Mouse (Mus musculus) forebrain, embryonic 13.5 days (tissue): ENCODE measurements around the gene Slc39a2. TPM values are rescaled to one million over a fixed set of nuclear protein-coding genes. Genes with fewer than 3 reads are reported as not detected.

Experiments used
- ATAC-seq: fragments of 200-750 bp; cut with Nextera tagmentation; 2 replicates; pipeline ENCODE4 v1.8.0; 2017
- H3K27ac ChIP-seq: fragments of 300-500 bp; sonication (generic); 2 replicates; pipeline ENCODE4 v1.5.1; 2015; ENCODE audit warnings: inconsistent platforms, mild to moderate bottlenecking, moderate library complexity
- H3K27me3 ChIP-seq: fragments of 300-500 bp; sonication (generic); 2 replicates; pipeline ENCODE4 v1.6.1; 2015; ENCODE audit warnings: mild to moderate bottlenecking, inconsistent platforms
- H3K36me3 ChIP-seq: fragments of 300-500 bp; sonication (generic); 2 replicates; pipeline ENCODE4 v1.6.1; 2015; ENCODE audit warnings: mild to moderate bottlenecking, inconsistent platforms; ENCODE audit not compliant: poor library complexity, severe bottlenecking
- H3K4me1 ChIP-seq: fragments of 300-500 bp; sonication (generic); 2 replicates; pipeline ENCODE4 v1.6.1; 2015; ENCODE audit warnings: inconsistent platforms
- H3K4me2 ChIP-seq: fragments of 300-500 bp; sonication (generic); 2 replicates; pipeline ENCODE4 v1.6.1; 2015; ENCODE audit warnings: inconsistent platforms, mild to moderate bottlenecking, moderate library complexity
- H3K4me3 ChIP-seq: fragments of 300-500 bp; sonication (generic); 2 replicates; pipeline ENCODE4 v1.5.1; 2015; ENCODE audit warnings: mild to moderate bottlenecking, inconsistent platforms
- H3K9ac ChIP-seq: fragments of 300-500 bp; sonication (generic); 2 replicates; pipeline ENCODE4 v1.6.1; 2015; ENCODE audit warnings: mild to moderate bottlenecking, inconsistent platforms
- H3K9me3 ChIP-seq: fragments of 300-500 bp; sonication (generic); replicated peaks from 2 replicates; pipeline ENCODE4 v1.6.1; 2016; ENCODE audit warnings: inconsistent platforms
- WGBS: fragments of 180-500 bp; shearing (Covaris S2); methylation state at CpG from one replicate; pipeline ENCODE4 v1.1.7; 2015; 5-methylcytosine and 5-hydroxymethylcytosine counted together
- polyA plus RNA-seq: library from polyadenylated mRNA; unstranded; fragments of >200 nt; fragmentation: Nextera tagmentation; extraction: Ambion mirVana; gene quantifications from 2 replicates; pipeline ENCODE4 v1.2.1, GENCODE M21; 2015

The Slc39a2 gene
- polyA plus RNA-seq, 1 experiment from 2014 or later = 1.3 TPM

DNA sequence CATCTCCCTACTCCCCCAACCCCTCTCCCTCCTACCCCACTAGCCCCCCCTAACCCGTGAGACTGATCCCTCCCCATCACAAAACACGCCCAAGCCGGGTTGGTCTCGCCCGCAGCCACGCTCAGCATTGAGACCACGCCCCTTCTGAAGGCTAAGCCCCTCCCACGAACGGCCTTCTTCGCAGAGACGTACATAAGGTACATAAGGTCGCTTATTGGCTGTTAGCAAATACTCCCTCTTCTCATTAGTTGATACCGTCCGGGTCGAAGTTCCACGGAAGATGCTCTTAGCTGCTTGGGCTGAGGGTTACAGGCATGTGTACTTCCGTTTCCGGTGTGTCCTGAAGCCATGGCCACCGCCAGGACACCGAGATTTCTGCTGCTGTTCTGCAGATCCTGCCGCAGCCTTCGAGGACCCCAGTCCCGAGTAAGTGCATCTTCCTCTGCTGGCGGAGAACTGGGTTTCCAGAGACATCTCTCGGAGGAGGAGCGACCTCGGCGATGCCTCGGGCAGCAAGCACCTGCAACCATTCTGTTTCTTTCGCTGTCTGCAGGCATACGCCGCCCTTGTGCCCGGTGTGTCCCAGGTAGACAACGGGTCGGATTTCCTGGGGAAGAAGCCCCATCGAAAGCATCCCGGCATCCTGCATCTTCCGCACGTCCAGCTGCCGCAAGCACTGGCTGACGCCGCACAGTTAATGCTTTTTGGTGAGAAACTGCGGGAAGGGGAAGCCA lies 7.9 kb upstream of the Slc39a2 start, which contains the start of gene Mettl17:
Mettl17 (plus strand) TSS at position 245 of the 734 bp plus-strand sequence.
- Histone ChIP-seq H3K27me3 (no peaks in the 10 kb centered on the region), H3K27ac (peak within 1 kb of the TSS; percentile 78), H3K4me1 (peaks cover 18% of the 10 kb centered on the region), H3K9me3 (no peaks in the 10 kb centered on the region), H3K36me3 (peaks cover 32% of the 10 kb centered on the region), H3K9ac (peak within 1 kb of the TSS; percentile 79), H3K4me3 (peak within 1 kb of the TSS; percentile 73), H3K4me2 (peak within 1 kb of the TSS; percentile 82)
- peak; percentile 99 for ATAC-seq
- WGBS = under 1% methylated on average over 43 of the region's 43 CpGs

DNA sequence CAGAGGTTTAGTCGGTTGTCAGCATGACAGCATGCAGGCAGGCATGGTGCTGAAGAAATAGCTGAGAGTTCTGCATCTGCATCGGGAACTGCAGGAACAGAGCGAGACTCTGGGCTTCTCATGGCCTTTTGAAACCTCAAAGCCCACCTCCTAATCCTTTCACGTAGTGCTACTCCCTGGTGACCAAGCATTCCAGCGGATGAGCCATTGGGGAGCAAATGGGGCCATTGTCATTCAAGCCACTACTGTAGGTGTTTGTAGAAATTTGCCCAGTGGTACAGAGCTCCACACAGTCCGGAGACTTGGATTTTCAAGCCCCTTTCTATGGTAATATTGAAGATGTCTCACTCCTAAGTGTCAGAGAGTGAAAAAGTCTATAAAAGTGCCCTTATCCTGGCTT lies 6.6 kb upstream of the Slc39a2 start:
- 45% methylated on average over 6 of the region's 6 CpGs for WGBS
- H3K36me3 ChIP-seq = peaks cover 45% of the 10 kb centered on the region

GRCm38 (mm10) chr14:51889833-51890232 lies 2.9 kb upstream of the Slc39a2 start:
- H3K4me3 ChIP-seq = no peak overlapping the region
- H3K27ac ChIP-seq = no peak overlapping the region
- H3K9ac ChIP-seq = no peak overlapping the region
- ATAC-seq = no peak
- no peaks in the 10 kb centered on the region for H3K9me3 ChIP-seq
- peaks cover 18% of the 10 kb centered on the region for H3K4me1 ChIP-seq
- WGBS = 92% methylated on average over 6 of the region's 6 CpGs
- no peak overlapping the region for H3K4me2 ChIP-seq
- peaks cover 78% of the 10 kb centered on the region for H3K36me3 ChIP-seq
- H3K27me3 ChIP-seq = no peaks in the 10 kb centered on the region

More for the DNA sequence above, 6.6 kb upstream of the Slc39a2 start:
- peaks cover 18% of the 10 kb centered on the region for H3K4me1 ChIP-seq
- no peak for ATAC-seq
- H3K4me2 ChIP-seq = peak overlapping the region; percentile 82
- no peak overlapping the region for H3K27ac ChIP-seq
- no peaks in the 10 kb centered on the region for H3K9me3 ChIP-seq
- H3K4me3 ChIP-seq = peak overlapping the region; percentile 73; the same call in 1 of the 2 replicates
- no peaks in the 10 kb centered on the region for H3K27me3 ChIP-seq
- H3K9ac ChIP-seq = no peak overlapping the region; the same call in 1 of the 2 replicates

GRCm38 (mm10) chr14:51893094-51893794 lies 555 bp downstream of the Slc39a2 start:
- Histone ChIP-seq H3K36me3 (peaks cover 67% of the 10 kb centered on the region), H3K27ac (no peak overlapping the region), H3K9me3 (no peaks in the 10 kb centered on the region), H3K4me3 (no peak overlapping the region), H3K4me1 (no peaks in the 10 kb centered on the region), H3K27me3 (no peaks in the 10 kb centered on the region), H3K9ac (0 out of 2 replicates have a peak overlapping the region, but pooled peaks have one; percentile 5), H3K4me2 (no peak overlapping the region)
- no peak for ATAC-seq
- WGBS = 23% methylated on average over 10 of the region's 10 CpGs

DNA sequence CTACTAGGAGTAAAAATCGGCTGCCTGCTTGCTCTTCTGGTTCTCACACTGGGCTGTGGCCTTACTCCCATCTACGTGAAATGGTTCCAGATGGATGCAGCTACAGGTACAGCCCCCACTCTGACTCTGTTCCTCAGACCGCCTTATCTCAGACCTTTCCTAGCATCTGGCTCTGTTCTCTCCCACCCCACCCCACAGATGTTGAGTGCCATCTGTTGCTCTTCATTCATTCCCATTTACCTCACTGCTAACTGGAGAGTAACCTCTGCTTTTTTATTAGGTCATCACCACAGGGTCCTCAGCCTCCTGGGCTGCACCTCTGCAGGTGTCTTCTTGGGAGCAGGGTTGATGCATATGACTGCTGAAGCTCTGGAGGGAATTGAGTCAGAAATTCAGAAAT lies 1.1 kb downstream of the Slc39a2 start:
- no peaks in the 10 kb centered on the region for H3K9me3 ChIP-seq
- no peak overlapping the region for H3K27ac ChIP-seq
- no peak for ATAC-seq
- no peaks in the 10 kb centered on the region for H3K4me1 ChIP-seq
- no peak overlapping the region for H3K4me3 ChIP-seq
- H3K36me3 ChIP-seq = peaks cover 61% of the 10 kb centered on the region
- H3K4me2 ChIP-seq = no peak overlapping the region
- 0 out of 2 replicates have a peak overlapping the region, but pooled peaks have one; percentile 5 for H3K9ac ChIP-seq
- WGBS = 66% methylated on average over 3 of the region's 3 CpGs
- H3K27me3 ChIP-seq = no peaks in the 10 kb centered on the region

DNA sequence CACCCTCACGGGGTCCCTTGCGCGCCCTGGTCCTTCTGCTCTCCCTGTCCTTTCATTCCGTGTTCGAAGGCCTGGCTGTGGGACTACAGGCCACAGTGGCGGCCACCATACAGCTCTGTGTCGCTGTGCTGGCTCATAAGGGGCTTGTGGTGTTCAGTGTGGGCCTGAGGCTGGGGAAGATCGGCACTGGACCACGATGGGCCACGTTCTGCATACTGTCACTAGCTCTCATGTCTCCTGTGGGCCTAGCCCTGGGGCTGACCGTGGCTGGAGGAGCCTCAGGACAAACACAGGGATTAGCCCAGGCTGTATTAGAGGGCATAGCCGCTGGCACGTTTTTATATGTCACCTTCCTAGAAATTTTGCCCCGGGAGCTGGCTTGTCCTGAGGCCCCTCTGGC lies 2.4 kb downstream of the Slc39a2 start:
- Histone ChIP-seq H3K4me3 (no peak overlapping the region), H3K9ac (no peak overlapping the region), H3K9me3 (no peaks in the 10 kb centered on the region), H3K4me1 (no peaks in the 10 kb centered on the region), H3K36me3 (peaks cover 49% of the 10 kb centered on the region), H3K27me3 (no peaks in the 10 kb centered on the region), H3K27ac (no peak overlapping the region), H3K4me2 (no peak overlapping the region)
- 78% methylated on average over 14 of the region's 14 CpGs for WGBS
- no peak for ATAC-seq

DNA sequence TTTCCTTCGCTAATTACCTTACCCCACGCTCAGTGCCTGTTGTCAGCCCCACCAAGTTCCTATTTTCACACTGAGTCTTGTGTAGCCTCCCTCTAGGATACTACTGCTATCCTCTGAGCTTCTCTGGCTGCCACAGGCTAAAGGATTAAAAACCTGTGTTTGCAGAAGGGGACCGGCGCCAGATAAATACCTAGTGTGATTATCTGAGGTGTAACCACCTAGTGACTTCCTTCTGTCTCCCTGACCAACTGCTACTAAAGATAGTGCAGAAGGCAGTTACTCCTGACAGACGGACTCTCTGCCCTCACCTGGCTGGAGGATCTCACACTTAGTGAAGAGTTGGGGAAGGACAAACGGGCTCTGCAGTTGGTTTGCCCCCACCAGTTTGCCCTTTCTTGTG lies 3.3 kb downstream of the Slc39a2 start:
- H3K4me2 ChIP-seq = no peak overlapping the region
- no peaks in the 10 kb centered on the region for H3K27me3 ChIP-seq
- no peaks in the 10 kb centered on the region for H3K4me1 ChIP-seq
- H3K9me3 ChIP-seq = no peaks in the 10 kb centered on the region
- H3K9ac ChIP-seq = no peak overlapping the region
- H3K4me3 ChIP-seq = no peak overlapping the region
- 89% methylated on average over 6 of the region's 6 CpGs for WGBS
- no peak for ATAC-seq
- H3K27ac ChIP-seq = no peak overlapping the region
- H3K36me3 ChIP-seq = peaks cover 39% of the 10 kb centered on the region

- Histone ChIP-seq H3K4me1 (no peaks in the 10 kb centered on the region), H3K9ac (no peak overlapping the region), H3K9me3 (no peaks in the 10 kb centered on the region), H3K4me2 (no peak overlapping the region), H3K36me3 (peaks cover 33% of the 10 kb centered on the region), H3K4me3 (no peak overlapping the region), H3K27me3 (no peaks in the 10 kb centered on the region), H3K27ac (no peak overlapping the region)
- no peak for ATAC-seq
- 67% methylated on average over 8 of the region's 8 CpGs for WGBS
These were observed 4.0 kb downstream of the Slc39a2 start for GRCm38 (mm10) chr14:51896539-51897170.

DNA sequence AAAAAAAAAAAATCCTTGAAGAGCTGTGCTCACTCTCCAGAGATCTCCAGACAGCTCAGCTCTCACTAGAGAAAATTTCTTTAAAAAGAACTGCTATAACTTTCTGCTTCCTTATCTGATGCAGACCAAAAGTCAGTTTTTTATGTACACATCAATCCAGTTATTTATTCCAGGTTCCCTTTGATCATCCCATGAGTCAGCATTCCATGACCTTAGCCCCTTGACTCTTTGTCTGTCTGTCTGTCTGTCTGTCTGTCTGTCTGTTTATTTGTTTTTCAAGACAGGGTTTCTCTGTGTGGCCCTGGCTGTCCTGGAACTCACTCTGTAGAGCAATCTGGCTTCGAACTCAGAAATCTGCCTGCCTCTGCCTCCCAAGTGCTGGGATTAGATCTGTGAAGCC lies 6.7 kb downstream of the Slc39a2 start:
- H3K27ac ChIP-seq = no peak overlapping the region
- H3K4me2 ChIP-seq = no peak overlapping the region
- no peak for ATAC-seq
- no peaks in the 10 kb centered on the region for H3K27me3 ChIP-seq
- 95% methylated on average over 1 of the region's 1 CpGs for WGBS
- no peak overlapping the region for H3K9ac ChIP-seq
- H3K9me3 ChIP-seq = no peaks in the 10 kb centered on the region
- no peaks in the 10 kb centered on the region for H3K4me1 ChIP-seq
- no peak overlapping the region for H3K4me3 ChIP-seq
- H3K36me3 ChIP-seq = peaks cover 11% of the 10 kb centered on the region

DNA sequence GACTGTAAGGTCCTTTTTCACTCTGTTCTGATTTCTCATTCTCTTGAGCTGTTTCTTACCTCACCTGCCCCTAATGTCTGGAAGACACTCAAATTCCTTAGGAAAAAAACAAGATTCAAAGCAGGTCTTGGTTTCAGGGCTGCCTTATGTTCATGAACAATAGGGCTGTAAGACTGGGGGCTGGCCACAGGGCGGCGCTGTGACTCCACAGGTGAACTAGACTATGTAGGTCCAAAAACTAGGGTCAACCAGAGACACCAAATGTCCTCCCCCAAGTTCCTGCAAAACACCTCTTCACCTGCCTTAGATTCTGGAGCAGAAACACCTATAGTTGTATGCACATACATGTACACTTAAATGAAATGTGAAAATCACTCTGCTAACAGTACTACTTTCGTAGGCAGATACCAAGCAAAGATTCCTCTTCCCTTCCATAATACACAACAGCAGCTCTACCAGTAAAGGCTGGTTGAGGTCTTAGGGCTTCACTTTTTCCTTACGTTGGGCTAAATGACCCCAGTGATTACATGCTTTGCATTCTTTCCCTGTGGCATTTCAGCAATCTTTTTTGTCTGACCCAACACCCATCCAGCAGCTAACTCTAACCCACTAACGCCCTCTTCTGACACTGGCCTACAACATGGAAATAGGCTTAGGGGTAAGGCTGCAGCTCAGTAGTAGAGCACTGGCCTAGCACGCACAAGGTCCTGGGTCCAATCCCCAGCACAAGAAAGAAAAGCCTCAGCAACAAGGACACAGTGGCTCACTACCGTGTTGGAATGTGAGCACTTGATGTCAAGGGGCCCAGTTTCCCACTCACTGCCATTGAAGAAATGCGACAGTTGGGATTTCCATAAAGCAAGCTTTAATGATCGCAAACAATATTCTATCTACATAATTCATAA lies 10.4 kb downstream of the Slc39a2 start:
- ATAC-seq = peak; percentile 77
- no peak overlapping the region for H3K9ac ChIP-seq
- no peaks in the 10 kb centered on the region for H3K27me3 ChIP-seq
- H3K4me3 ChIP-seq = no peak overlapping the region
- H3K4me2 ChIP-seq = no peak overlapping the region
- H3K4me1 ChIP-seq = no peaks in the 10 kb centered on the region
- no peak overlapping the region for H3K27ac ChIP-seq
- peaks cover 9% of the 10 kb centered on the region; the same call in 1 of the 2 replicates for H3K36me3 ChIP-seq
- WGBS = 61% methylated on average over 9 of the region's 9 CpGs
- no peaks in the 10 kb centered on the region for H3K9me3 ChIP-seq

DNA sequence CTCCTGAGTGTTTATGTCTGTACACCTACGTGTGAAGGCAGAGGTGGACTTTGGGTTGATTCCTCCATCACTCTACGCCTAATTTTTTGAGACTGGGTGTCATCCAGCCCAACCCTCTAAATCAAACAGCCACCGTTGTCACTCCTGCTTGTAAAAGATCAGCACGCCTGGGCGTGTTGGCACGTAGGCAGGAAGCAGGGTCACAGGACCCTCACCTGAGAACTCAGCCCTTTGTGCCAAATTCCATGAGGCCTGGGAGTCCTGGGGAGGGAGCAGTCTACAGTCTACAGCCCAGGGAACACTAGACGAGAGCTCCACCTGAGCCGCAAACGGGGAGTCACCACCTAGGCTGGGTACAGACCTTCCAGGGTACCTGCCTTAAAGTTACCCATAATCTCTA lies 11.1 kb downstream of the Slc39a2 start:
- H3K27me3 ChIP-seq = no peaks in the 10 kb centered on the region
- no peaks in the 10 kb centered on the region for H3K4me1 ChIP-seq
- no peak overlapping the region for H3K4me2 ChIP-seq
- peaks cover 9% of the 10 kb centered on the region; the same call in 1 of the 2 replicates for H3K36me3 ChIP-seq
- H3K4me3 ChIP-seq = no peak overlapping the region
- 92% methylated on average over 9 of the region's 9 CpGs for WGBS
- no peak overlapping the region for H3K27ac ChIP-seq
- H3K9ac ChIP-seq = no peak overlapping the region
- no peaks in the 10 kb centered on the region for H3K9me3 ChIP-seq
- ATAC-seq = no peak
